Mouse (Mus musculus): Measurements from ENCODE around the gene Adam30. TPM values are rescaled to one million over a fixed set of nuclear protein-coding genes. Genes with fewer than 3 reads are reported as not detected.

Adam30 gene
- total RNA-seq, 2 experiments from 2014 or later = not detected

GRCm38 (mm10) chr3:98185163-98185714, 24.8 kb downstream of the Adam30 start:
- no peak for DNase-seq (ENCODE audit: low spot score in 2 of 2)

- no peak for DNase-seq (ENCODE audit: low spot score in 2 of 2)
Measured at GRCm38 (mm10) chr3:98187777-98188176, 27.3 kb downstream of the Adam30 start.

DNA sequence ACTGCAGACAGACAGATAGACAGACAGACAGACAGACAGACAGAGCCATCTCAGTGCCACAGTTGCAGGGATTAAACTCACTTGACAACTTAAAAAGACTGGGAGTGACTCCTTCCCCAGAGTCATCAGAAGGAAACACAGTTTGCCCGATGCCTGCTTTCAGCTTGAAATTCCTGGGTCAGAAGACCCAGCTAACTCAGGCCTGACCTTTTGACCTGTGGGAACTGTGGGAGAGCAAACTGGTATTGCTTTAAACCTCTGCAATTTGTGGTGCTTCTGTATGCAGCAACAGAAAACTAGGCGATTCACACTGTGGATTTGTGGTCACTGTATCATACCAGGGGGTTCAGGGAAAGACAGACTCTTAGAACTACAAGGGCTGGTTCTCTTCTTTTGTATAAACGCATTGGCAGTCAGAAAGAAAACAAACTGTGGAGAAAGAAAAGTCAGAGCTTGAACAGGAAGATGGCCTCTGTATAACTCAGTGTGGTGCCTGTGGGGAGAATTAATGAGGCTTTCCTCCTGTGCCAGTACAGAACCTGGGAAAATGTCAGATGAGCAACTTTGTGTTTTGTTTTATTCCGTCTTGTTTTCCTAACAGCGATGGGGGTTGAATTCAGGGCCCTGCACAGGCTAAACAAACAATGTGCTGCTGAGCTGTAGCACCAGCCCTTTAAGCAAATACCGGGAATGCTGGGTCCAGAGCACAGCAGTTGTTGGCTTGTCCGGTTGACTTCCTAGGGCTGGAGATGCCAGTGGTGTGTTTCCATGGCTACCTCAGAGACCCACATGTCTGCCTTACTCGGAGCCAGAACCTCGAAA, 37.5 kb downstream of the Adam30 start:
- DNase-seq (ENCODE audit: low spot score in 2 of 2) = peak in 1 of 2 experiments; percentile 18

GRCm38 (mm10) chr3:98199747-98200146, 39.3 kb downstream of the Adam30 start:
- DNase-seq (ENCODE audit: low spot score in 2 of 2) = no peak

DNA sequence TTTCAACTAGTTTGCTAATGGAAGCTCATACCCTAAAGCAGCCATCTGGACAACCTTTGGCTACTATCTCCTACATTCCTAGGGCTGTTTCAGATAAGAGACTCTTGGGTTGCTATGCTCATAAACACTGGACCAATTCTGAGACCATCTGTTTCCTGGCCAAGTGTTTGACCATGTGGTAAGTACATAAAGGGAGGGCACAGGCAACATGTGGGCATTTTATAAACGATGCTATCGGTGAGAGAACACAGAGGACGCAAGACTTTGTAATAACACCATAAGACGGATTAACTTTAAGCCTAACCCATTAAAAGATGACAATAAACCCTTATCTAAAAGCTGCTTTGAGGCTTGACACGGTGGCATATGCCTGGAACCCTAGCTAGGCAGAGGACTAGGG, 42.9 kb downstream of the Adam30 start:
- DNase-seq (ENCODE audit: low spot score in 2 of 2) = no peak

- DNase-seq (ENCODE audit: low spot score in 2 of 2) = no peak
Measured at GRCm38 (mm10) chr3:98206977-98207376, 46.5 kb downstream of the Adam30 start.

DNA sequence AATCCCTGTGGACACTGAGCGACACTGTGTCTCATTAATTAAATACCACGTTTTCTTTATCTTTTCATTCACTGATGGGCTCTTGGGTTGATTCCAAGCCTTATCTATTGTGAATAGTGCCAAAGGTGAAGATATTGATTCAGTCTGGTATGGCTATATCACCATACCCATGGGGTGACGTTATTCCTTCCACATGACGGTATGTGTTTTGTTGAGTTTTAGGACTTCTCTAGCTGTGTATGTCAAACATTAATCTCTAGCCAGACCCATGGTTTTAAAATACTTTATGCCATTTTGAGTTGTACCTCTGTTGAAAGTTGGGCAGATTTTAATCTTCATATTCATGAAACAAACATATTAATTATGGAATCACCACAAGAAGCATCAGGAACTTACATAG, 48.7 kb downstream of the Adam30 start:
- no peak for DNase-seq (ENCODE audit: low spot score in 2 of 2)

- peak in 1 of 2 experiments; percentile 9 for DNase-seq (ENCODE audit: low spot score in 2 of 2)
Measured at GRCm38 (mm10) chr3:98210860-98211259, 50.4 kb downstream of the Adam30 start.

DNA sequence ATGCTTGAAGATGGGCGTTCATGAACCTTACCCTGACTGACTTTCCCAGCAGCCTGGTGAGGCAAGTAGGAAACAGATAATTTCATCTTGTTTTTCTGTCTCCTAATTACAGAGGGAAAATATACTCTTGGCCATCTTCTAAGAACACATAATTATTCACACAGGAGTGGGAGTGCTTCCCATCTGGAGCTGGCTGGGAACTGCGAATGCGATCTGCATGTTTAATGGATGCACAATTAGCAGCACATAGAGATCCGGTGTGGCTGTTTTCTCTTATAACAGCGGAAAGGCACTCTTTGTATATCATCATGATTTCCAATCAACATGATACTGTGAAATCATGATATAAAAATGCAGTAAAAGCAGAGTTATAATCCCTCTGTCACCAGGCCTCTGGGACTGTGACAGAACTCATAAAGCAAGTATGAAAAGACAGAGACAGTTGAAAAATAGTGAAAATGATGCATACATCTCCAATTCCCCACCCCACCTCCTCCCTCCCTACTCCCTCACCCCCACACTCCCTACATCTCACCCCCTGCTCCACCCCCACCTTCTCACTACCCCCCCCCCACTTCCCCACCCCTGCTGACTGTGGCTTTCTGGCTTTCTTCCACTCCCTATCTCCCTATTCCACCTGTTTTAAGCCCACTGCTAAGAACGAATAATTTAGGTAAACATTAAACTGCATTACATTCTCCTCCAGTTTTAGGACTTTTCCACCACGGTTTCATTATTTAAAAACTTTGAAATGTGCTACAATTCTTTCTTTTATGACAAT, 51.1 kb downstream of the Adam30 start:
- DNase-seq (ENCODE audit: low spot score in 2 of 2) = peak; percentile 52 to 90

Other genes starting within 250 kb of the Adam30 start
- 10 to 100 TPM; 27.4 to 31.3 TPM for gene Notch2, start 147.1 kb upstream of the Adam30 start, total RNA-seq (2021)
- not detected for gene Reg4, start 61.5 kb downstream of the Adam30 start, total RNA-seq (2021)
- 10 to 100 TPM; 10.4 to 13.7 TPM for gene Hmgcs2, start 119.8 kb downstream of the Adam30 start, total RNA-seq (2021)
- gene Phgdh, start 179.4 kb downstream of the Adam30 start, total RNA-seq (2021) = 10 to 100 TPM; 62.8 to 72.3 TPM
- 10 to 100 TPM; 25.7 to 26.9 TPM for gene Zfp697, start 221.8 kb downstream of the Adam30 start, total RNA-seq (2021)